Mouse (Mus musculus): ENCODE measurements around the gene Apoc1. TPM values are rescaled to one million over a fixed set of nuclear protein-coding genes. Genes with fewer than 3 reads are reported as not detected.

The Apoc1 gene
- polyA plus RNA-seq, 1 experiment from 2014 or later: 1.9 TPM

GRCm38 (mm10) chr7:19676662-19677061 is 15.8 kb downstream of the Apoc1 start:
- Histone ChIP-seq H3K36me3 (no peaks in the 10 kb centered on the region), H3K4me1 (replicated peaks) (no peaks in the 10 kb centered on the region), H3K9ac (no peak overlapping the region), H3K9me3 (no peaks in the 10 kb centered on the region), H3K4me3 (no peak overlapping the region), H3K4me2 (no peak overlapping the region), H3K27ac (replicated peaks) (no peak overlapping the region), H3K27me3 (no peaks in the 10 kb centered on the region)
- no peak for ATAC-seq (ENCODE audit: low FRiP score, low read depth)
- WGBS: 71% methylated on average over 1 of the region's 1 CpGs

- Histone ChIP-seq H3K4me2 (no peak overlapping the region), H3K27ac (replicated peaks) (no peak overlapping the region), H3K36me3 (no peaks in the 10 kb centered on the region), H3K9me3 (no peaks in the 10 kb centered on the region), H3K27me3 (no peaks in the 10 kb centered on the region), H3K4me1 (replicated peaks) (no peaks in the 10 kb centered on the region), H3K4me3 (no peak overlapping the region), H3K9ac (no peak overlapping the region)
- WGBS: 85% methylated on average over 10 of the region's 10 CpGs
- no peak for ATAC-seq (ENCODE audit: low FRiP score, low read depth)
Observed at GRCm38 (mm10) chr7:19675824-19676223, 16.6 kb downstream of the Apoc1 start.

- 72% methylated on average over 14 of the region's 14 CpGs for WGBS
- H3K27me3 ChIP-seq: no peaks in the 10 kb centered on the region
Observed at GRCm38 (mm10) chr7:19673083-19673699, 19.3 kb downstream of the Apoc1 start.

GRCm38 (mm10) chr7:19671511-19671910 is 20.9 kb downstream of the Apoc1 start:
- no peak for ATAC-seq (ENCODE audit: low FRiP score, low read depth)
- 71% methylated on average over 10 of the region's 10 CpGs for WGBS
- Histone ChIP-seq H3K27me3 (no peaks in the 10 kb centered on the region), H3K4me3 (no peak overlapping the region), H3K36me3 (no peaks in the 10 kb centered on the region), H3K9me3 (no peaks in the 10 kb centered on the region), H3K27ac (replicated peaks) (no peak overlapping the region), H3K4me1 (replicated peaks) (peaks cover 5% of the 10 kb centered on the region; the same call in 1 of the 2 replicates), H3K4me2 (no peak overlapping the region), H3K9ac (no peak overlapping the region)

More at GRCm38 (mm10) chr7:19673083-19673699, 19.3 kb downstream of the Apoc1 start:
- H3K4me3 ChIP-seq: no peak overlapping the region
- no peak for ATAC-seq (ENCODE audit: low FRiP score, low read depth)
- H3K9me3 ChIP-seq: no peaks in the 10 kb centered on the region
- peaks cover 5% of the 10 kb centered on the region; the same call in 1 of the 2 replicates for H3K4me1 ChIP-seq (replicated peaks)
- no peak overlapping the region for H3K27ac ChIP-seq (replicated peaks)
- H3K4me2 ChIP-seq: no peak overlapping the region
- no peaks in the 10 kb centered on the region for H3K36me3 ChIP-seq
- H3K9ac ChIP-seq: no peak overlapping the region

GRCm38 (mm10) chr7:19668947-19669721 is 23.3 kb downstream of the Apoc1 start:
- Histone ChIP-seq H3K4me2 (peak overlapping the region; percentile 26), H3K27ac (replicated peaks) (peak overlapping the region; percentile 80), H3K4me3 (no peak overlapping the region), H3K4me1 (replicated peaks) (peaks cover 14% of the 10 kb centered on the region), H3K9me3 (no peaks in the 10 kb centered on the region), H3K36me3 (no peaks in the 10 kb centered on the region), H3K9ac (no peak overlapping the region), H3K27me3 (no peaks in the 10 kb centered on the region)
- peak; percentile 69 for ATAC-seq (ENCODE audit: low FRiP score, low read depth)
- WGBS: 11% methylated on average over 10 of the region's 10 CpGs

GRCm38 (mm10) chr7:19667434-19667833 is 25.0 kb downstream of the Apoc1 start:
- no peaks in the 10 kb centered on the region for H3K27me3 ChIP-seq
- no peak for ATAC-seq (ENCODE audit: low FRiP score, low read depth)
- H3K27ac ChIP-seq (replicated peaks): no peak overlapping the region; the same call in 1 of the 2 replicates
- H3K9ac ChIP-seq: no peak overlapping the region
- H3K4me1 ChIP-seq (replicated peaks): peaks cover 29% of the 10 kb centered on the region
- H3K9me3 ChIP-seq: no peaks in the 10 kb centered on the region
- H3K4me3 ChIP-seq: no peak overlapping the region
- no peaks in the 10 kb centered on the region for H3K36me3 ChIP-seq
- WGBS: 82% methylated on average over 2 of the region's 2 CpGs
- H3K4me2 ChIP-seq: no peak overlapping the region

GRCm38 (mm10) chr7:19666750-19667149 is 25.7 kb downstream of the Apoc1 start:
- H3K9ac ChIP-seq: no peak overlapping the region
- WGBS: 67% methylated on average over 3 of the region's 3 CpGs
- no peak overlapping the region for H3K27ac ChIP-seq (replicated peaks)
- H3K4me2 ChIP-seq: no peak overlapping the region
- ATAC-seq (ENCODE audit: low FRiP score, low read depth): no peak
- no peak overlapping the region for H3K4me3 ChIP-seq
- no peaks in the 10 kb centered on the region for H3K27me3 ChIP-seq
- H3K36me3 ChIP-seq: no peaks in the 10 kb centered on the region
- H3K9me3 ChIP-seq: no peaks in the 10 kb centered on the region
- H3K4me1 ChIP-seq (replicated peaks): peaks cover 33% of the 10 kb centered on the region

- Histone ChIP-seq H3K4me2 (peak within 1 kb of the TSS; percentile 85), H3K4me1 (replicated peaks) (peaks cover 33% of the 10 kb centered on the region), H3K27ac (replicated peaks) (peak within 1 kb of the TSS; percentile 91), H3K27me3 (no peaks in the 10 kb centered on the region), H3K9me3 (no peaks in the 10 kb centered on the region), H3K9ac (peak within 1 kb of the TSS; percentile 94), H3K36me3 (no peaks in the 10 kb centered on the region), H3K4me3 (peak within 1 kb of the TSS; percentile 80)
- under 1% methylated on average over 63 of the region's 63 CpGs for WGBS
- peak; percentile 85 for ATAC-seq (ENCODE audit: low FRiP score, low read depth)
Observed at GRCm38 (mm10) chr7:19664955-19665841, 27.3 kb downstream of the Apoc1 start, which contains the start of gene Clptm1. Clptm1 (minus strand) TSS chr7:19665033.

GRCm38 (mm10) chr7:19664455-19664954 is 28.0 kb downstream of the Apoc1 start:
- peak overlapping the region; percentile 85 for H3K4me2 ChIP-seq
- H3K9ac ChIP-seq: peak overlapping the region; percentile 94
- peak; percentile 53 for ATAC-seq (ENCODE audit: low FRiP score, low read depth)
- H3K36me3 ChIP-seq: no peaks in the 10 kb centered on the region
- no peaks in the 10 kb centered on the region for H3K9me3 ChIP-seq
- WGBS: 0% methylated on average over 36 of the region's 37 CpGs
- H3K27me3 ChIP-seq: no peaks in the 10 kb centered on the region
- H3K4me3 ChIP-seq: peak overlapping the region; percentile 80
- H3K4me1 ChIP-seq (replicated peaks): peaks cover 33% of the 10 kb centered on the region
- peak overlapping the region; percentile 77 for H3K27ac ChIP-seq (replicated peaks)

GRCm38 (mm10) chr7:19663940-19664339 is 28.5 kb downstream of the Apoc1 start:
- H3K4me2 ChIP-seq: peak overlapping the region; percentile 85
- H3K4me3 ChIP-seq: peak overlapping the region; percentile 80
- no peaks in the 10 kb centered on the region for H3K9me3 ChIP-seq
- WGBS: 21% methylated on average over 8 of the region's 8 CpGs
- peak overlapping the region; percentile 94 for H3K9ac ChIP-seq
- no peak for ATAC-seq (ENCODE audit: low FRiP score, low read depth)
- peaks cover 27% of the 10 kb centered on the region for H3K4me1 ChIP-seq (replicated peaks)
- no peaks in the 10 kb centered on the region for H3K36me3 ChIP-seq
- no peaks in the 10 kb centered on the region for H3K27me3 ChIP-seq
- H3K27ac ChIP-seq (replicated peaks): no peak overlapping the region

- WGBS: 94% methylated on average over 2 of the region's 2 CpGs
- Histone ChIP-seq H3K27me3 (no peaks in the 10 kb centered on the region), H3K27ac (replicated peaks) (no peak overlapping the region), H3K9ac (no peak overlapping the region), H3K4me2 (no peak overlapping the region), H3K9me3 (no peaks in the 10 kb centered on the region), H3K4me1 (replicated peaks) (no peaks in the 10 kb centered on the region), H3K36me3 (peaks cover 48% of the 10 kb centered on the region), H3K4me3 (no peak overlapping the region)
- ATAC-seq (ENCODE audit: low FRiP score, low read depth): no peak
Observed at GRCm38 (mm10) chr7:19652614-19653013, 39.8 kb downstream of the Apoc1 start.

Data from hindbrain, embryonic 15.5 days (tissue).